Mouse (Mus musculus) embryonic facial prominence, embryonic 14.5 days (tissue): ENCODE measurements around the gene Eif4e2. TPM values are rescaled to one million over a fixed set of nuclear protein-coding genes. Genes with fewer than 3 reads are reported as not detected.

Experiments
- ATAC-seq: fragments of 200-750 bp; cut with Nextera tagmentation; 2 replicates; pipeline ENCODE4 v1.8.0; 2017; ENCODE audit warnings: low read depth, moderate number of reproducible peaks, moderate TSS enrichment
- DNase-seq: peaks from one replicate; pipeline ENCODE4 v3.0.0-alpha.2; 2015; ENCODE audit warnings: low spot score
- H3K27ac ChIP-seq: fragments of 300-500 bp; sonication (generic); replicated peaks from 2 replicates; pipeline ENCODE4 v1.5.1; 2014; ENCODE audit warnings: low read depth, mild to moderate bottlenecking, low read length, moderate library complexity
- H3K27me3 ChIP-seq: fragments of 300-500 bp; sonication (generic); replicated peaks from 2 replicates; pipeline ENCODE4 v1.6.1; 2014; ENCODE audit warnings: low read length; ENCODE audit not compliant: control insufficient read depth, insufficient read depth
- H3K36me3 ChIP-seq: fragments of 300-500 bp; sonication (generic); 2 replicates; pipeline ENCODE4 v1.6.1; 2014; ENCODE audit warnings: low read length, mixed read lengths; ENCODE audit not compliant: control insufficient read depth, insufficient read depth
- H3K4me1 ChIP-seq: fragments of 300-500 bp; sonication (generic); 2 replicates; pipeline ENCODE4 v1.6.1; 2014; ENCODE audit warnings: antibody characterized with exemption, low read length; ENCODE audit not compliant: control insufficient read depth, insufficient read depth
- H3K4me2 ChIP-seq: fragments of 300-500 bp; sonication (generic); 2 replicates; pipeline ENCODE4 v1.6.1; 2014; ENCODE audit warnings: low read depth, mild to moderate bottlenecking, low read length, moderate library complexity, mixed read lengths
- H3K4me3 ChIP-seq: fragments of 300-500 bp; sonication (generic); 2 replicates; pipeline ENCODE4 v1.5.1; 2014; ENCODE audit warnings: low read depth, mild to moderate bottlenecking, low read length
- H3K9ac ChIP-seq: fragments of 300-500 bp; sonication (generic); 2 replicates; pipeline ENCODE4 v1.6.1; 2014; ENCODE audit warnings: low read depth, mild to moderate bottlenecking, low read length, moderate library complexity, mixed read lengths
- H3K9me3 ChIP-seq: fragments of 300-500 bp; sonication (generic); 2 replicates; pipeline ENCODE4 v1.6.1; 2016; ENCODE audit warnings: low read length; ENCODE audit not compliant: control insufficient read depth
- WGBS: fragments of 180-500 bp; shearing (Covaris S2); extraction: QIAGEN DNeasy Blood & Tissue Kit; methylation state at CpG from one replicate; pipeline ENCODE4 v1.1.7; 2014; 5-methylcytosine and 5-hydroxymethylcytosine counted together
- polyA plus RNA-seq: library from polyadenylated mRNA; unstranded; fragments of >200 nt; fragmentation: Nextera tagmentation; extraction: Ambion mirVana; gene quantifications from 2 replicates; pipeline ENCODE4 v1.2.1, GENCODE M21; 2014

Eif4e2 gene
- polyA plus RNA-seq, 1 experiment from 2014 or later: 136 TPM

GRCm38 (mm10) chr1:87283410-87283960, 69.8 kb downstream of the Eif4e2 start:
- H3K36me3 ChIP-seq: no peaks in the 10 kb centered on the region
- WGBS: 86% methylated on average over 10 of the region's 10 CpGs
- H3K4me2 ChIP-seq: no peak overlapping the region
- no peaks in the 10 kb centered on the region for H3K27me3 ChIP-seq
- ATAC-seq (no peak), DNase-seq (no peak)
- no peak overlapping the region for H3K27ac ChIP-seq
- H3K9ac ChIP-seq: no peak overlapping the region
- H3K9me3 ChIP-seq: no peaks in the 10 kb centered on the region
- no peaks in the 10 kb centered on the region for H3K4me1 ChIP-seq
- no peak overlapping the region for H3K4me3 ChIP-seq

GRCm38 (mm10) chr1:87287105-87287504, 73.4 kb downstream of the Eif4e2 start:
- Histone ChIP-seq H3K9me3 (no peaks in the 10 kb centered on the region), H3K36me3 (no peaks in the 10 kb centered on the region), H3K27ac (no peak overlapping the region), H3K4me3 (no peak overlapping the region), H3K4me2 (no peak overlapping the region), H3K4me1 (no peaks in the 10 kb centered on the region), H3K27me3 (no peaks in the 10 kb centered on the region), H3K9ac (no peak overlapping the region)
- ATAC-seq: no peak
- DNase-seq: no peak
- WGBS: 59% methylated on average over 2 of the region's 2 CpGs

Other genes with a start within 250 kb of the Eif4e2 start
- not detected in 2 replicates for gene Alppl2, start 124.0 kb upstream of the Eif4e2 start, polyA plus RNA-seq
- gene Alpi, start 112.3 kb upstream of the Eif4e2 start, polyA plus RNA-seq: not detected in 2 replicates
- 0.10 TPM in 1 of 2 replicates, not detected in the other for gene Akp3, start 88.9 kb upstream of the Eif4e2 start, polyA plus RNA-seq
- gene Ecel1, start 57.4 kb upstream of the Eif4e2 start, polyA plus RNA-seq: 1.7 and 3.0 TPM in 2 replicates
- 0.93 and 1.5 TPM in 2 replicates for gene Prss56, start 30.6 kb upstream of the Eif4e2 start, polyA plus RNA-seq
- gene Chrnd, start 23.3 kb upstream of the Eif4e2 start, polyA plus RNA-seq: 11.5 and 12.5 TPM in 2 replicates
- 39.6 and 44.8 TPM in 2 replicates for gene Chrng, start 9.3 kb upstream of the Eif4e2 start, polyA plus RNA-seq
- 4.3 and 6.4 TPM in 2 replicates for gene Efhd1, start 50.4 kb downstream of the Eif4e2 start, polyA plus RNA-seq
- 41.6 and 46.8 TPM in 2 replicates for gene Gigyf2, start 113.1 kb downstream of the Eif4e2 start, polyA plus RNA-seq
- 3.4 and 5.2 TPM in 2 replicates for gene Kcnj13, start 180.8 kb downstream of the Eif4e2 start, polyA plus RNA-seq